ENCODE assay signal across 16 mouse cellular contexts in genomic region chr10:70507880-70508279, GRCm38 (mm10).
DNase-seq lines count a peak whose midpoint lies in the region; ATAC-seq and TF ChIP-seq lines count a peak whose summit lies in the region.
"Had no signal": no experiment of that assay in that cellular context is flagged by ENCODE, and none has a peak within 500 bp of the region (broad histone marks: within the 10 kb centered on the region; RNA-seq: fewer than 3 reads in every experiment).

No protein-coding gene starts in this region.

- TF ChIP-seq CTCF in hindbrain, postnatal 0 days (IDR thresholded peaks at IDR 0.05; ENCODE audit: low read depth) = peak; percentile 48
- TF ChIP-seq CTCF in lung, embryonic 14.5 days (IDR thresholded peaks at IDR 0.05; ENCODE audit: low read depth) = peak; percentile 43
- peak; percentile 55 for TF ChIP-seq CTCF in Patski (IDR thresholded peaks at IDR 0.05)
- peak; percentile 70; the same call in 1 of the 2 replicates for TF ChIP-seq CTCF in testis, adult 2 months (IDR thresholded peaks at IDR 0.05; ENCODE audit: control insufficient read depth, insufficient read depth, insufficient replicate concordance, low read depth, low read length)

- H3K9me3 ChIP-seq in hindbrain, postnatal 0 days (ENCODE audit: low read length) = no peaks in the 10 kb centered on the region
- peaks cover 3% of the 10 kb centered on the region for H3K9me3 ChIP-seq in hindbrain, embryonic 16.5 days (ENCODE audit: control insufficient read depth, low read length)
- peaks cover 3% of the 10 kb centered on the region; the same call in 1 of the 2 replicates for H3K9me3 ChIP-seq in lung, embryonic 14.5 days (ENCODE audit: low read depth, low read length)
- H3K9me3 ChIP-seq: midbrain, embryonic 15.5 days had no signal

- peaks cover 7% of the 10 kb centered on the region; the same call in 1 of the 2 replicates for H3K4me1 ChIP-seq in hindbrain, postnatal 0 days (ENCODE audit: insufficient read depth, low read length)
- peaks cover 3% of the 10 kb centered on the region for H3K4me1 ChIP-seq in hindbrain, embryonic 16.5 days (ENCODE audit: control insufficient read depth, insufficient read depth, low read depth, low read length)
- no peaks in the 10 kb centered on the region for H3K4me1 ChIP-seq in lung, embryonic 14.5 days (ENCODE audit: insufficient read depth)
- H3K4me1 ChIP-seq in testis, adult 2 months (ENCODE audit: control insufficient read depth, insufficient read depth, low read length) = peaks cover 9% of the 10 kb centered on the region

- no peaks in the 10 kb centered on the region for H3K36me3 ChIP-seq in hindbrain, postnatal 0 days (ENCODE audit: insufficient read depth, low read length)
- H3K36me3 ChIP-seq in hindbrain, embryonic 16.5 days (ENCODE audit: control insufficient read depth, insufficient read depth, low read length) = no peaks in the 10 kb centered on the region
- H3K36me3 ChIP-seq in lung, embryonic 14.5 days (ENCODE audit: insufficient read depth) = no peaks in the 10 kb centered on the region
- no peaks in the 10 kb centered on the region for H3K36me3 ChIP-seq in testis, adult 2 months (ENCODE audit: control insufficient read depth, insufficient read depth, low read length)
- H3K36me3 ChIP-seq: embryonic facial prominence, embryonic 13.5 days; midbrain, embryonic 15.5 days had no signal

- ATAC-seq in hindbrain, postnatal 0 days = no peak
- no peak for ATAC-seq in hindbrain, embryonic 16.5 days
- no peak for ATAC-seq in lung, embryonic 14.5 days (ENCODE audit: insufficient read depth)
- ATAC-seq in Patski = no peak
- ATAC-seq: midbrain, embryonic 15.5 days had no signal

- DNase-seq in hindbrain, postnatal 0 days (ENCODE audit: low spot score) = no peak
- DNase-seq in lung, embryonic 14.5 days = no peak
- no peak for DNase-seq in lung, postnatal 14 days
- DNase-seq in Patski (ENCODE audit: low read depth, low spot score) = no peak
- no peak for DNase-seq in gastrocnemius, postnatal 4 days (ENCODE audit: low spot score in 2 of 2)
- DNase-seq in lung, postnatal 25 days (ENCODE audit: low spot score) = no peak
- DNase-seq: cerebellum, adult 18-20 months; kidney, postnatal 10 days; layer of hippocampus, adult 9-11 months; right cerebral cortex, postnatal 4 days; thymus, postnatal 25 days had no signal

- no peak overlapping the region for H3K4me2 ChIP-seq in hindbrain, postnatal 0 days (ENCODE audit: low read depth, low read length)
- H3K4me2 ChIP-seq in hindbrain, embryonic 16.5 days (ENCODE audit: low read length) = no peak overlapping the region
- H3K4me2 ChIP-seq in lung, embryonic 14.5 days = no peak overlapping the region
- H3K4me2 ChIP-seq: embryonic facial prominence, embryonic 13.5 days; hindbrain, embryonic 14.5 days; midbrain, embryonic 15.5 days had no signal

- POLR2A ChIA-PET in Patski (lab: Charles Lee) = no interaction called here

- TF ChIP-seq POLR2A in testis, adult 2 months (IDR thresholded peaks at IDR 0.05; ENCODE audit: control insufficient read depth, low read depth, low read length) = no peak

- in situ Hi-C loops in Patski (cut with MboI; ENCODE audit: low pct_unique_long_range_greater_than_20kb) = no loop called here

- no peak overlapping the region for H3K4me3 ChIP-seq in hindbrain, postnatal 0 days (ENCODE audit: low read length)
- H3K4me3 ChIP-seq in hindbrain, embryonic 16.5 days (ENCODE audit: low read length) = no peak overlapping the region
- H3K4me3 ChIP-seq in lung, embryonic 14.5 days (ENCODE audit: low read depth, low read length) = no peak overlapping the region
- peak overlapping the region; percentile 66; the same call in 1 of the 2 replicates for H3K4me3 ChIP-seq in testis, adult 2 months (ENCODE audit: control insufficient read depth, low read depth, low read length)
- H3K4me3 ChIP-seq: embryonic facial prominence, embryonic 13.5 days; midbrain, embryonic 15.5 days had no signal

- WGBS in hindbrain, postnatal 0 days = 94% methylated on average over 3 of the region's 3 CpGs
- WGBS in hindbrain, embryonic 16.5 days = 95% methylated on average over 3 of the region's 3 CpGs
- WGBS in lung, embryonic 14.5 days = 86% methylated on average over 3 of the region's 3 CpGs

- H3K9ac ChIP-seq in hindbrain, postnatal 0 days (replicated peaks; ENCODE audit: low read length) = no peak overlapping the region
- no peak overlapping the region for H3K9ac ChIP-seq in hindbrain, embryonic 16.5 days (ENCODE audit: low read depth, low read length)
- no peak overlapping the region for H3K9ac ChIP-seq in lung, embryonic 14.5 days
- H3K9ac ChIP-seq: embryonic facial prominence, embryonic 13.5 days; hindbrain, embryonic 14.5 days; midbrain, embryonic 15.5 days had no signal

- CTCF ChIA-PET in Patski (lab: Charles Lee) = interaction anchor here (1.4 to 4.2 kb wide), 5 partner anchors 10 to 139 kb away, joined by 4 to 23 read pairs (median 5); no protein-coding TSS in a partner anchor

- no peak overlapping the region for H3K27ac ChIP-seq in hindbrain, postnatal 0 days
- H3K27ac ChIP-seq in hindbrain, embryonic 16.5 days (ENCODE audit: low read depth, low read length) = no peak overlapping the region
- no peak overlapping the region for H3K27ac ChIP-seq in lung, embryonic 14.5 days (ENCODE audit: low read depth)
- H3K27ac ChIP-seq in testis, adult 2 months (ENCODE audit: control insufficient read depth, insufficient read depth, low read depth, low read length) = no peak overlapping the region
- H3K27ac ChIP-seq: embryonic facial prominence, embryonic 13.5 days; hindbrain, embryonic 14.5 days; midbrain, embryonic 15.5 days had no signal

- H3K27me3 ChIP-seq in hindbrain, postnatal 0 days (ENCODE audit: insufficient read depth, low read length) = no peaks in the 10 kb centered on the region
- H3K27me3 ChIP-seq in hindbrain, embryonic 16.5 days (replicated peaks; ENCODE audit: control insufficient read depth, insufficient read depth, low read length) = no peaks in the 10 kb centered on the region
- H3K27me3 ChIP-seq in lung, embryonic 14.5 days (ENCODE audit: insufficient read depth, low read length) = no peaks in the 10 kb centered on the region
- H3K27me3 ChIP-seq in Patski = no peaks in the 10 kb centered on the region
- no peaks in the 10 kb centered on the region for H3K27me3 ChIP-seq in testis, adult 2 months (ENCODE audit: control insufficient read depth, insufficient read depth, low read length)
- H3K27me3 ChIP-seq: embryonic facial prominence, embryonic 13.5 days; midbrain, embryonic 15.5 days had no signal
